Mouse (Mus musculus): ENCODE results near the gene Sel1l. TPM values are rescaled to one million over a fixed set of nuclear protein-coding genes. Genes with fewer than 3 reads are reported as not detected.

The Sel1l gene
- 100 to 1,000 TPM; 152 to 167 TPM for total RNA-seq (2021)

DNA sequence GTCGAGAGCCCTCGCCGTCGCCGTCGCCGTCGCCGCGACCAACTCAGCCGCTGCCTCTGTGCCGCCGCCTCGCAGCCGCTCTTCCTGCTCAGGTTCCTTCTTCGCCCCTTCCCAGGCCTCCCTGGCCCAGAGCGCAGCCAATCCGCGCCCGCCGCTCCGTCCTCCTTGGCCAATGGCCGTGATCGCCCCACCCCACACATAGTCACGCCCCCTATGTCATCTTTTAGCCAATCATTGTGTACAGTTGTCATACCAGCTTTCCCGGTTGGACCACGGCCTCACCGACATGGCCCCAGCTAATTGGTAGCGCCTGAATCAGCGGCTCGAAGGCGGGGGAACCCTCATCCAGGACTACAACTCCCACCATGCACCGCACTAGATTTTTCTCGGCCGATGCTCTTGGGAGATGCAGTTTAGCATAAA is at the start of gene Sel1l:
Gene Sel1l, minus strand, starts transcription at position 113 of the 423 bp plus-strand sequence.
- peak; percentile 86 to 89 for DNase-seq (ENCODE audit: extremely low spot score in 1 of 2, low spot score in 1 of 2)

DNA sequence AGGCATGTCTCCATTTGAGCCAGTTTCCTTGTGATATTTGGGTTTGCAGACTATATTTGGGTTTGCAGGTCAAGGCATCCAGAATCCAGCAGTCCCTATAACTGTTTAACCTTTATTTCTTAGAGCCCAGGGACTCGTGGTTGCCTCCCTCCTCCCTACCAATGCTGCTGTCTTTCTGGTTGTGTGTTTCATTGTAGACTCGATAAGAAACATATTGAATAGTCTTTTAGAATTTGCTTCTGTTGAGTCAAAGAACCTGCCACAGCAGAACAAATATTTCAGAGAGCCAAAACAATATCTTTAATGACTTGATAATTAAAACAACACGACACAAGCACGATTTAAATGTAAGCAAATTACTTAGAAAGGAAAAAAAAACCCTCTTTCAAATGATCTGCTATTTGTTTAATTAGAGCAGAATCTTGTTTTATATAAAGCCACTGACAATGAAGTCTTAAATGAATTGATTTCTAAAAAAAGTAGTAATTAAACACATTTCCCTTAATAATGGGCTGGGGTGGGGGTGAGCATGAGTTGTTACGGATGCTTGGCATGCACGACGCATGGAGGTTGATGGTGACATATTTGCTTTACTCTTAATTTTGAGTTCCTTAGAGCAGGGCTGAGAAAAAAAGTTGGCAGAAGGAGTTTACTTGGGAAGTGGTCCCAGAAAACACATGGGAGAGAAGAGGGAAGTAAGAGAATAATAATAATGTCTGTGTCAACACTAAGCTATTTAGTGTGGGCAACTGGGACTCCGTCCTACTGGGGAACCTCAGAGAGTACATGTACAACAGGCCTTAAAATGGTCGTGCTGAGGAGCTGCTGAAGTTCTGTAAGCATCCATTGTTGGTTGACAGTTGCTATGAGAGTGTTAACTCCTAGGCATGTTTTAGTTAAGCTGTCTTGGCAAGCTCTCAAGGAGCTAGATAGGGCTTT is 43.9 kb upstream of the Sel1l start:
- DNase-seq (ENCODE audit: extremely low spot score in 1 of 2, low spot score in 1 of 2) = no peak

DNA sequence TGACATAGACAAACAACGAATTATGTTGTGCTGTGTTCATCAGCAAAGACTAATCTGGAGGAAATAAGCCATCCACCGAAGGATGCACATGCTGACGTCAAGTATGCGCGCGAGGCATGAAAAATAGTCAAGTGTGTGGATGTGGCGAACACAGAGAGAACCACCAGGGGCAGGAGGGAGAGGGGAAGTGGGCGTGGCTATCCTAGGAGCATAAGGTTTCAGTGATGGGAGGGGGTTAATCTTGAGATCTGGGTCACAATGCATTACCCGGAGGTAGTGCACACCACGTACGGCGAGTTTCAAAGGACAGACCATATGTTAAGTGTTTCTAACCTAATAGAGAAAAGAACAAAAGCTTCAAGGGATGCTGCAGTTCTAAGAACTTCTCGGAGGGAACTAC is 31.5 kb upstream of the Sel1l start:
- no peak for DNase-seq (ENCODE audit: extremely low spot score in 1 of 2, low spot score in 1 of 2)

DNA sequence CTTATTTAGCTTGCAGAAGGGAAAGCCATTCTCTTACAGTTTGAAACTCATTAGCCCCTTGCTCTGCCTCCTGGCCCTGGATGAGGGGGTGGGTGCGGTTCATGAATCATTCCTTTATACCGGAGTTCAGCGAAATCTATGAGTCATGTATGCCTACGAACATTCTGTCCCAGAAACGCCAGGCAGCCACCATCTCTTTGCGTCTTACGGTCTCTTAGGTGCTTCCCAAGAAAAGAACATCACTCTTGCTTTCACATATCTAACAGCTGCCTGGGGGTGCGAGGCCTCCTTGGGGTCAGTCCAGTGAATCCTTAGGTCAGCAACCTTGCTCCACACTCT is 29.9 kb upstream of the Sel1l start:
- DNase-seq (ENCODE audit: extremely low spot score in 1 of 2, low spot score in 1 of 2) = no peak

DNA sequence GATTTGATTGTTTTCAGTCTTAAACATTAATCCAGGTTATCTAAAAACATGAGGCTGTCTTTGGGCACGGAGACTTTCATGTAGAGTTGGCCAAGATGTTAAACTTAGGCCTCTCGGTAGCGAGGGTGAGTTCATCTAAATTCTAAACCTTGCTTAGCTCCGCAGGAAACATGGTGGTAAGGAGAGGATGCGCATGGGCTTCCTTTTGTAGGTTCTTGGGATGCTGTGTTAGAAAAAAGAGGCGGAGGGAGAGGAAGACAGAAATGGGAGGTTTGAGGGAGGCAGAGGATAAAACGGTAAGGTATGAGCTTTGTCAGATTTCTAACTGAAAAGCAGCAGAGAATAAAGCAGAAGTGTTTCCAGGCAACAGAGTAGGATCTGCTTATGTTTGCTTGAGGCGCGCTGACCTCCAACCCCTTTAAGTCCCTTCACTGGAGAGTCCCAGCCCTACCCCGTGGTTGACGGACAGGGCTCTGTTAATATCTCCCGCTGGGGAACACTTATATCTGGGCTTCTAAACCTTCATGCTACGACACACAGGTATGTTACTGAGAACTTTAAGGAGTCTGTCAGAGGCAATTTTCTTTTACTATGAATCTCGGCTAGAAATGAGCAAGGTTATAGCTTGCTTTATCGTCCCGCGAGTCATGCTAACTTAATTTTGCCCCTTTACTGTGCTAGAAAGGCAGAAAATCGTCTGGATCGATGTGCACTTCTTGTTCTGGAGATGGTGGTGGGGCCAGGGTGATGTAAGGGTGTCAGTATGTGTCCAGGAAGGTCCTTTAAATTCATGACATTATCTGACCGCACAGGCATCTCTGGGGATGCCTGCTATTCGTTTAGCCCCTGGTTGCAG is 29.3 kb upstream of the Sel1l start:
- DNase-seq (ENCODE audit: extremely low spot score in 1 of 2, low spot score in 1 of 2) = no peak

DNA sequence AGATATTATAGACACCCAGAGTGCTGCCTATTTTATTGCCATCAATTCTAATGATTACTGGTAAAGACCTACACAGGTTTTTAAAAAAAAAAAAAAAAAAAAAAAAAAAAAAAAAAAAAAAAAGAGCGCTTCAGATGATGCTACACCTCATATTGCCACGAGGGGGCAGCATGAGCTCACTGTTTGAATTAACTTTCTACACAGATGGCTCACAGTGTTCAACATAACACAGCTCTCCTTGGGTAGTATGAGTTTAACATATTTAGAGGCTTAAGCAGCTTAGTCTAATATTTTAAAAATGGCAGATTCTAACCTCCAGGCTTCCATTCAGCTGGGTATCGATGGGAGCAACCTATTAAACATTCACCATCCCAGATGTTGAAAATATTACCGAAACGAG is 28.7 kb upstream of the Sel1l start:
- peak in 1 of 2 experiments; percentile 48 for DNase-seq (ENCODE audit: extremely low spot score in 1 of 2, low spot score in 1 of 2)

DNA sequence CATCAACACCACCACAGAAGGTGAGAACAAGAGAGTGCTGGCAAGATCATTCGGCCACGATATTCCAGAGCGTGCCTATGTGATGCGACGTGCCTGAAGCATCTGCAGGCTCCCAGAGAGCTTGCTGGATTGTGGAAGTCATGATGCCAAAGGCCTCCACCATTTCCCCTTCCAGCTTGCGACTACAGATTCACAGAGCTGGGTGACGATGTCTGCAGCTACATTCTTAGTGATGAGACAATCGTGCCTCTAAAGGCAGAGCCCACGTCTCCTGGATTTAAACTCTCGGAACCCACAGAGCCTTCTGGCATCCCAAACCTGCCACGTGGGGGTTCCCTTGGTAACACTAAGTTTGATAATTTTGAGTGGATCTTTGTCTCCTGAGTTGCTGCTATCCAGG is 21.7 kb upstream of the Sel1l start:
- no peak for DNase-seq (ENCODE audit: extremely low spot score in 1 of 2, low spot score in 1 of 2)

DNA sequence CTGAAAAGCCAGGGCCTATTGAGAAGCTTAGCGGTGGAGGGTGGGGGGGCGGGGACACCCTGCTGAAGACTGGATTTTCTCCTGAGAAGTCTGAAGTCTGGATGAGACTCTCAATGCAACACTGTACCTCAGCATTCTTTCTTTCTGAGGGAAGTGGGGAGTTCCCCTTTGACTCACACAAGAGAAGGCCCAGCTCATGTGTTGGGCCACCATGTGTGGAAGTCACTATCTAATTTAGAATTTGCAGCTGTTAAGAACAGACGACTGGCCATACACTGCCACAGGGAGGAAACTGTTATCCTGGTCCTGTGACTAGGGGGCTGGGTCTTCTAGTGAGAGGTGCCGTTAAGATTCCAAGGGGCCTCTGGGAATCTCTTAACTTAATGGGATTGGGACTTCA is 20.4 kb upstream of the Sel1l start:
- no peak for DNase-seq (ENCODE audit: extremely low spot score in 1 of 2, low spot score in 1 of 2)

DNA sequence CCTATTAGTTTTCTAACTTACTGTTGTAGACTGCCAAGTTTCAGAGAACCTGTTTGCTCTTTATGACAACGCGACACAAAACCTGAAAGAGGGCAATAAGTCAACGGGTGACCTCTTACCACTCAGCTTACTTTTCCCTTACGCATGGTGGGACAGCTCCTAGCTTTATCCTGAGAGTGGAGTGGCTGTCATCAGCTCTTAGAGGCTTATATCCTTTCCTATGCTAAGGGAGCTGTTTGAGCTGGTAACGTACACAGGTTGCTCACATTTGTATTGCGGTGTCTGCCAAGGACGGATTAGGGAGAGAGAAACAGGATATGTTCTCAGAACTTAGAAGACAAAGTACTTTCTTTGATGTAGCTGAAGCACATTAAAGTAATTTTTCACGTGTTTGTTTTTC is 5.4 kb upstream of the Sel1l start:
- DNase-seq (ENCODE audit: extremely low spot score in 1 of 2, low spot score in 1 of 2) = no peak

DNA sequence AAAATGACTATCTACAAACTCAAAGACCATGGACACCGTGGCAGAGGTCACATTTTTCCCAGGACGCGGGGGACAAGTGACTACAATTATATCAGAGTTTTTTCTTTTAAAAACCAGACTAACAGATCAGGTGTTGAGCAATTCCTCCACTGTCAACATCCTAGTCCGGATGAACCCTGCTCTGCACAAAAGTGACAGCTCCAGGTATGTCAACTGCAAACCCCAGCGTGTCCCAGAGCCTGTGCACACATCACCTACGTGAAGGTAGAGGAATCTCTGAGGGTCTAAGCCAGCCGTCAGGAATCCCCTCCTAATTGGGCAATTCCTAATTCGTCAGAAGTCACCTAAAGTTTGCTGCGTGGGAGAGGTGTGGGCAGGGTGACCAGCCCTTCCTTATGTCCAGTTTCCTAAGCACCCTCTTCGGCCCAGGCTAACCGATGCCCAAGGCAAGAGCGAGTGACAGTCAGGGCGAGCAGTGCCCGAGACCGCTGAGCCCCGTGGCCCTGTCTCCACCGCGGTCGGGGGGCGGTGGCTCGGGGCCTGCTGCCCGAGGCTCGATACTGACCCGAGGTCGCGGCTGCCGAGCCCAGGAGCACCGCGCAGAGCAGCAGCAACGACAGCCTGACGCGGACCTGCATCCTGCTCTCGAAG is 438 bp downstream of the Sel1l start:
- DNase-seq (ENCODE audit: extremely low spot score in 1 of 2, low spot score in 1 of 2) = no peak

DNA sequence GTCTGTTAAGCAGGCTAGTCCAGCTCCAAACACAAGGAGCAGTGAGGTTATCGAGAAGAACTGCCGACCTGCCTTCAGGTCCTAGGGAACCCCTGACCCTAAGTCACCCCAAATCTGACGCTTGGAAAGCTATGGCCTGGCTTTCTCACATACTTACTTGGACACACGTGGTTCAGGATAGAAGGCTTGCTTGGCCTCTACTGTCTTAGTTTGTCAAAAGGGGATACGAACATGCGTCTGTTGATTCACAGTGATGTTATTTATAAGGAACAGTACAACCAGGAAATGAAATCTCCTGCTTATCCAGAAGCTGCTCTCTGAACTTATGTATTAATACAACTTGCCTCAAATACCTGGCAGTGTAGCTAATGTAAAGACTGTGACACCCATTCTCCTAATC is 2.9 kb downstream of the Sel1l start:
- no peak for DNase-seq (ENCODE audit: extremely low spot score in 1 of 2, low spot score in 1 of 2)

DNA sequence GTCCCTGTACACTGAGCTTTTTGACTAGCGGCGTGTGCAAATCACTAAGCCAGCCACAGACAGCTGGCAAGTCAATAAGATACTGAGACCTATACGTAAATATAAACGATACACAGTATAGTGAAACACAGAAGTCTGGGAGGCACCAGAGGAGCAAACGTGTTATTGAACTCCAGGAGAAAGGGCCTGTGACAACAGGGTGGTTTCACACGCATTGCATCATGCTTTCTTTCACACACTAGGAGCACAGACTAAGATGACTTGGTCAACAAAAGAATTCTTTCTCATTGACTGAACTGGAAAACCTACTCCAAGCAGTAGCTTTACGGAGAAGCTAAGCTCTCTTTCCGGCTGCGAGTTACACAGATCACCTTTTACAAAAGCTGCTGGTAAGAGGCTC is 3.6 kb downstream of the Sel1l start:
- DNase-seq (ENCODE audit: extremely low spot score in 1 of 2, low spot score in 1 of 2) = no peak

DNA sequence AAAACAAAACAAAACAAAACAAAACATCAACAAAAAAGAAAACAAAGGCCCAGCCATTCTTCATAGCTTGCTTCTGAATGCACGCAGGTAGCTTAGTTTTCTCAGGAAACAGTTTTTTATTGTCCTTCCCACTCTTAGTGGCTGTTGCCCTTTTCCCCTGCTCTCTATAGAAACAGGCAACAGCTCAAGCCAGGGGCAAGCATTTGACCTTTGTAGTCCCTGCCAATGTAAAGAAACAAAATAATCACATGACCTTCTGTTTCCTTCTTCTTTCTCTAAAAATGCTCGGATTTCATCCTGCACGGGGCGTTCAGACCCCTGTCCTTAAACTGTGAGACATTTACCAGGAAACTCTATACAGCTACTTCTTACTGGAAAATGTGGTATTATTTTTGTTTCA is 4.4 kb downstream of the Sel1l start:
- no peak for DNase-seq (ENCODE audit: extremely low spot score in 1 of 2, low spot score in 1 of 2)

DNA sequence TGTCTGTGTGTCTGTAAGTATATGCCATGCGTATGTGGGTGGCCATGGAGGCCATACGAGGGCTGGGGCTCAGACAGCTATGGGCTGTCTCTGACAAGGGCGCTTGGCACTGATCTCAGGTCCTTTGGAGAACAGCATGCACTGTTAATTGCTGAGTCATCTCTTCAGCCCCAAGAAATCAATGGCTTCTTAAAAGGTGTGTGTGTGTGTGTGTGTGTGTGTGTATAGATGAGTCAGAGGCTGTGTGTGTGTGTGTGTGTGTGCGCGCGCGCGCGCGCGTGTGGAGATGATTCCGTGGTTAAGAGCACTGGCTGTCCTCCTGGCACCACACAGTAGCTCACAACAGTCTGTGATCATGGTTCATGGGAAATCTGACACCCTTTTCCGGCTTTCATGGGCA is 5.1 kb downstream of the Sel1l start:
- no peak for DNase-seq (ENCODE audit: extremely low spot score in 1 of 2, low spot score in 1 of 2)

DNA sequence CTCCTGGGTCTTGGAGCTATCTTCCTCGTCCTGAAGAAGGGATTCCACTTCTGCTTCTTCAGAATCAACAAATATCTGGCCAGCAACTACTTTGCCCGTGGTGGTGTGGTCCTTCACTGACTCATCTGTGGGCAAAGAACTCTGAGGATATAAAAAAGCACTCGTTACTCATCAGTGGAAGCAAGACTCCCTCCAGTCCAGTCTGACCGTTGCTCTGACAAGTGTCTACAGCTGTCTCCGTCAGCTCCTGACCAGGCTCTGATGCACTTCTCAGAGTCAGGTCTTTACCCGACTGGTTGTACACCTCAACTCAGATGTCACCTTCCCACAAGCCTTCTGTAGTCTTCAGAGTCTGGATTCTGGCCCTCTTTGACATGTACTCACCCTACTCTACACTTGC is 7.2 kb downstream of the Sel1l start:
- DNase-seq (ENCODE audit: extremely low spot score in 1 of 2, low spot score in 1 of 2) = no peak

DNA sequence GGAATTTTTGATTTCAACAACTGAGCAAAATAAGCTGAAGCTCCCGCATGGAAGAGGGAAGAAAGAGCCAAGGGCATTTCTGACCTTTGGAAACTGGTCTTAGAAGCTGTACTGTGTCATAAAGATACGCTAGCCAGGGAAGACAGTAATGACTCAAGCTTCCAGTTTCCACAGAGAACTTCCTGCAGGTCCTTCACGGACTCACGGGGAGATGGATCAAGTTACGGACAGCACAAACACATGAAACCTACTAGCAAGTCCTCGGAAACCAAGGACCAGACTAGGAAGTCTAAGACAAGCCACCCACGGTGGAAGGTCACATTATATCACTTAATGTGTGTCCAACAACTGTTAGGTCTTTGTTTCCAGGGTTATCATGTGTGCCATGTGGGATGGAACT is 10.7 kb downstream of the Sel1l start:
- DNase-seq (ENCODE audit: extremely low spot score in 1 of 2, low spot score in 1 of 2) = no peak

DNA sequence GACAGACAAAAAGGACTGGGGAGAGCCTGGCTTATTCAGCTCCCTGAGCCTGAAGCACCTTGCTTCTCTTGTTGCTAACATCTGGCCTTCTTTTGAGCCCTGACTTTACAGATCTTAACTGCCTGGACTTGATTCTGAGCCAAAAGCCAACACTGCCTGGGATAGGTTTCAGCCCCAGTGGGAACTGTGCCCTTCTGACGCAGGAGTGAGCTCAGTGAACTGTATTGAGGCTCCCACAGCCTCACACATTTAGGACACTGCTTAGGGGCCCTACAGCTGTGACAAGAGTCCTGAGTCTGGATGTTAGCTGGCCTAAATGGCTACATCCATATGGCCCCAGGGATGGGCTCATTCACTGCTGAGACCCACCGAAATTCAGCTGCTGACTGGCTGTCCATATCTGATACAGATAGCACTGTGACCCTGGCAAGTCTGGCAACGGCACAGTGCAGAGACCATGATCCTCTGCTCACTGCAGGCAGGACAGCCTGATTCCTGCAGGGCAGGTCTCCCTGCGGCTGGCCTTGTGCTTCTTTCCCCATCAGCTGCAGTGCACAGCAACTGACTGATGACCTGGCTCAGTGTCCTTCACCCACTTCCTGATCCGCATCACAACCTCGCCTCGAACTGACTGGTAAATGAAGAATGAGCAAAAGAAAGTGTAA is 11.4 kb downstream of the Sel1l start:
- no peak for DNase-seq (ENCODE audit: extremely low spot score in 1 of 2, low spot score in 1 of 2)

DNA sequence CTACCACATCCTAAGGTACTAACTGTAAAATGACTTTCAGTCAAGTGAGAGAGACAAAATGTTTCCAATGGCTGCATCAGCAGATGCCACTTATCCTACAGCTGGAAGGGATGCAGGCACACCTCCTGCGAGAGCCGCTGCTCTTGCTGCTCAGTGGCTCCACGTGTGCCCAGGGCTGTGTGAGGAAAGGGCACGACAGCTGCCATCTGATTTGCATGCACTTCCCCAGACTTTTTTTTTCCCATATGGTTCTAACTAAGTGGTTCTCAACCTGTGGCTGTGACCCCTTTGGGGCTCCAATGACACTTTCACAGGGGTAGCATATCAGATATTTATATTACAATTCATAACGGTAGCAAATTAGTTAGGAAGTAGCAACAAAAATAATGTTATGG is 15.0 kb downstream of the Sel1l start:
- no peak for DNase-seq (ENCODE audit: extremely low spot score in 1 of 2, low spot score in 1 of 2)

DNA sequence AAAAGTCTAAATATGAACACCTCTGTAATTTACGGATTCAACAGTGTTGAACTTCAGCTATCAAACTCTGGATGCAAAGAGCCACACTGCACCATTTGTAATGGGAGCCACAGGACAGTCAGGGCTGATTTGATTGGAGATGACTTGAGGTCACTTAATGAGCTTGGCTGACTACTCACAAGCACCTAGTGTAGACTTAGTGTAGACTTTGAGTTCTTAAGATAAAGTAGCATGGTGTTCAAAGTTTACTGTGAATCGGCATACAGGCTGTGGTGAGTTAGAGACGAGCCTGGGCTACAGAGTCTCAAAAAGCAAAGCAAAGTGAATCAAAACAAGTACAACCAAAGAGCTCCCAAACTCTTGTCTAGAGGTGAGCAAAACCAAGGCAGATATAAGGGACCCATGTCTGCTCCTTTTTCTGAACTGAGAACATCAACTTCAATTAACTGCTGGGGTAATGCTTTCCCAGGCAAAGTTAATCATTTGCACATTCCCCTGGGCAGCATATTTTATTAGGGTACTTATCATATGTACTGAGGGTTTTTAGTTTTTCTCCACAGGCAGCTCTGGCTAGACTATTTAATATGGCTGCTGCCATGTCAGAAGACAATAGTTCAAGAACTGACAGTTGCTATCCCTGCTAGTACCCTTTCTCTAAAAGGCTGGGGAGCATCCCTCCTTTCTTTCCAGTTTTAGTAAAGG is 15.6 kb downstream of the Sel1l start:
- no peak for DNase-seq (ENCODE audit: extremely low spot score in 1 of 2, low spot score in 1 of 2)

DNA sequence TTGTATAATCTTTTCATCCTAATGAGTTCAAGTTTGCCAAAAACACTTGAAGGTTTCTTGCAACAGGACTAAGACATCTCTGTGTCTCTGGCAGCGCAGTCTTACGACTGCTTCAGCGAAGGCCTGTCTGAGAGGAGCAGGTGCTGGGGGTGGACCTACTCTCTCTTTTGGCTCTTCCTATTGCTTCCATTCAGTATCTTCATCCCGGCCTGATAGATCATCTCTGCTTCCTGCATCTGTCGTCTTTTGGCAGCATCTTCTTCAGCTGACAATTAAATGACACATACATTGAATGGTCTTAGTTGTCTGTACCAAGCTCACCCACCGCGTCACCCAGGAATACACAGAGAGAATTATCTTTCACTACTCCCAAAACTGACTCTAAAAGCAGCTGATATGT is 17.5 kb downstream of the Sel1l start:
- no peak for DNase-seq (ENCODE audit: extremely low spot score in 1 of 2, low spot score in 1 of 2)

Measured in layer of hippocampus, postnatal 25 days (tissue).